Comparison of ENCODE assay signal across 8 mouse cellular contexts in the genomic region with DNA sequence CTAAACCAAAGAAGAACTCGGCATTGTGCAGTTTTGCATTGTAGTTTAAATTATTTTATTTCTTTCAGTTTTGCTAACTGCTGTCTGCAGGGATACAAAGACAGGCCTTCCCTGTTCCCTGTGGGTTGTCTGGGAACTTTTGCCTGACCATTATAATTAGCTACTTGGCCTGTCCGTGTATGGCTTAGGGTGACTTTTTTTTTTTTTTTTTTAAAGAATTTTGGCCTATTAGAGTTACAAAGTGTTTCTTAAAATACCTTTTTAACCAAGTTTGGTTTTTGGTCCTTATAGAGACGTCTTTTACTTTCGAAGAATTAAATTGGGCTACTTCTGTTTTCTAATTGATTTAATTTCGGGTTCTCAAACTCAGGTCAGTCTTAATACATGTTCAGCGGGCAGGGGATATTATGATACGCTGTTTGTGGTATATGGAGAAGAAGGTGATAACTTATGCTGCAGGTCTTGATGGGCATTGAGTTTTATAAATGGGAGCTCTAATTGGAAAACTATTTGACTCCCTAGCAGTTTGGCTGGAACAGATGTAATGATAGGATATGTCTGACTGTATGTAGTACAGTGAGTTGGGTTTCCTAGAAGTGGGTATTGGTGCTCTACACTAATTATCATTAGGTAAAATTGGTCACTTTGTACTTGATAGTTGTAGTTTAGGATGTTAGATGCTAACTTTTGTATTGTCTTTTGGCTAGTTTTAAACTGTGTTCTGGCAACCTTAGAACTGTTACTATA. TPM values are rescaled to one million over a fixed set of nuclear protein-coding genes. Genes with fewer than 3 reads are reported as not detected.
DNase-seq lines count a peak whose midpoint lies in the region; ATAC-seq and TF ChIP-seq lines count a peak whose summit lies in the region.

No protein-coding gene starts in this region.

- TF ChIP-seq CTCF in liver, adult 2 months (IDR thresholded peaks at IDR 0.05; ENCODE audit: low read depth, low read length) = no peak

- H3K9ac ChIP-seq in liver, adult 2 months (ENCODE audit: low read depth, low read length) = no peak overlapping the region; the same call in 1 of the 2 replicates
- peak overlapping the region; percentile 82 for H3K9ac ChIP-seq in intestine, embryonic 14.5 days (ENCODE audit: low read length)
- H3K9ac ChIP-seq in neural tube, embryonic 13.5 days = peak overlapping the region; percentile 99

- intact Hi-C loops in left cerebral cortex, postnatal 10 days (cut with DNase I) = no loop called here

- H3K4me2 ChIP-seq in intestine, embryonic 14.5 days (ENCODE audit: low read length) = peak overlapping the region; percentile 56
- peak overlapping the region; percentile 60 for H3K4me2 ChIP-seq in neural tube, embryonic 13.5 days

- H3K9me3 ChIP-seq in embryonic facial prominence, embryonic 10.5 days = no peaks in the 10 kb centered on the region
- H3K9me3 ChIP-seq in intestine, embryonic 14.5 days (ENCODE audit: control insufficient read depth, low read length) = no peaks in the 10 kb centered on the region
- no peaks in the 10 kb centered on the region for H3K9me3 ChIP-seq in neural tube, embryonic 13.5 days

- peak; percentile 47 for DNase-seq in liver, adult 2 months (ENCODE audit: extremely low read depth, low read depth, low spot score)
- DNase-seq in liver = no peak
- no peak for DNase-seq in embryonic facial prominence, embryonic 10.5 days (ENCODE audit: low spot score)
- DNase-seq in intestine, embryonic 14.5 days (ENCODE audit: low spot score) = no peak
- DNase-seq in cerebellum, adult 11-12 months = no peak
- DNase-seq in left cerebral cortex, postnatal 10 days (ENCODE audit: extremely low spot score in 1 of 2, low spot score in 2 of 2) = no peak
- no peak for DNase-seq in cerebellum, postnatal 4 days (ENCODE audit: low spot score in 2 of 2)

- peaks cover 17% of the 10 kb centered on the region for H3K4me1 ChIP-seq in liver, adult 2 months (ENCODE audit: control insufficient read depth, insufficient read depth, low read length)
- H3K4me1 ChIP-seq in embryonic facial prominence, embryonic 10.5 days = peaks cover 20% of the 10 kb centered on the region
- peaks cover 9% of the 10 kb centered on the region for H3K4me1 ChIP-seq in intestine, embryonic 14.5 days (replicated peaks; ENCODE audit: control insufficient read depth, insufficient read depth, low read length)
- peaks cover 21% of the 10 kb centered on the region for H3K4me1 ChIP-seq in neural tube, embryonic 13.5 days (replicated peaks)

- 8% methylated on average over 7 of the region's 7 CpGs for WGBS in liver, adult 2 months
- WGBS in embryonic facial prominence, embryonic 10.5 days = 32% methylated on average over 7 of the region's 7 CpGs
- WGBS in intestine, embryonic 14.5 days = 25% methylated on average over 7 of the region's 7 CpGs
- 30% methylated on average over 7 of the region's 7 CpGs for WGBS in neural tube, embryonic 13.5 days

- H3K27me3 ChIP-seq in liver, adult 2 months (ENCODE audit: control insufficient read depth, insufficient read depth, low read length) = no peaks in the 10 kb centered on the region
- H3K27me3 ChIP-seq in embryonic facial prominence, embryonic 10.5 days (replicated peaks; ENCODE audit: low read depth, poor library complexity, severe bottlenecking) = no peaks in the 10 kb centered on the region
- H3K27me3 ChIP-seq in intestine, embryonic 14.5 days (replicated peaks; ENCODE audit: control insufficient read depth, insufficient read depth, low read length) = no peaks in the 10 kb centered on the region
- H3K27me3 ChIP-seq in neural tube, embryonic 13.5 days = no peaks in the 10 kb centered on the region

- no peak for ATAC-seq in intestine, embryonic 14.5 days (replicated peaks; ENCODE audit: low FRiP score, low TSS enrichment, low read depth)
- ATAC-seq in neural tube, embryonic 13.5 days (ENCODE audit: low read depth) = no peak; the same call in 1 of the 2 replicates

- no peak for TF ChIP-seq POLR2A in liver, adult 2 months (IDR thresholded peaks at IDR 0.05; ENCODE audit: extremely low read depth, insufficient read depth, low read length)

- no peak overlapping the region for H3K27ac ChIP-seq in liver, adult 2 months (replicated peaks; ENCODE audit: insufficient read depth, low read depth, low read length)
- H3K27ac ChIP-seq in embryonic facial prominence, embryonic 10.5 days (replicated peaks) = peak overlapping the region; percentile 99
- H3K27ac ChIP-seq in intestine, embryonic 14.5 days (ENCODE audit: low read depth) = peak overlapping the region; percentile 96
- H3K27ac ChIP-seq in neural tube, embryonic 13.5 days (replicated peaks) = peak overlapping the region; percentile 98

- H3K36me3 ChIP-seq in liver, adult 2 months (ENCODE audit: control insufficient read depth, insufficient read depth, low read length) = no peaks in the 10 kb centered on the region
- H3K36me3 ChIP-seq in embryonic facial prominence, embryonic 10.5 days (replicated peaks) = no peaks in the 10 kb centered on the region
- no peaks in the 10 kb centered on the region for H3K36me3 ChIP-seq in intestine, embryonic 14.5 days (ENCODE audit: control insufficient read depth, insufficient read depth, low read length)
- no peaks in the 10 kb centered on the region for H3K36me3 ChIP-seq in neural tube, embryonic 13.5 days

- H3K79me2 ChIP-seq in liver, adult 2 months (ENCODE audit: control insufficient read depth, insufficient read depth, low read length) = peaks cover 12% of the 10 kb centered on the region; the same call in 1 of the 2 replicates

- H3K4me3 ChIP-seq in liver, adult 2 months (ENCODE audit: insufficient read depth, low read depth, low read length) = peak overlapping the region; percentile 90
- H3K4me3 ChIP-seq in embryonic facial prominence, embryonic 10.5 days = peak overlapping the region; percentile 91
- H3K4me3 ChIP-seq in intestine, embryonic 14.5 days (ENCODE audit: low read depth, low read length) = peak overlapping the region; percentile 57
- H3K4me3 ChIP-seq in neural tube, embryonic 13.5 days = peak overlapping the region; percentile 73

RNA-seq across cellular contexts. Expression of a gene that starts 0.9 kb away (rescaled TPM):
- total RNA-seq in liver, adult 2 months (2014; rRNA removed) = 37.4 and 39.7 TPM in 2 replicates
- polyA plus RNA-seq in liver, adult 2 months (2012; rRNA removed) = 5.6 TPM in 2 replicates
- polyA plus RNA-seq in embryonic facial prominence, embryonic 10.5 days (2016; fragmentation: Nextera tagmentation; extraction: Ambion mirVana) = 12.1 and 12.9 TPM in 2 replicates
- polyA plus RNA-seq in intestine, embryonic 14.5 days (2014; fragmentation: Nextera tagmentation; extraction: Ambion mirVana) = 15.4 and 15.5 TPM in 2 replicates
- 11.0 and 11.7 TPM in 2 replicates for polyA plus RNA-seq in neural tube, embryonic 13.5 days (2015; fragmentation: Nextera tagmentation; extraction: Ambion mirVana)
- total RNA-seq in left cerebral cortex, postnatal 10 days (2021) = 10 to 100 TPM; 29.5 to 31.2 TPM
